Mouse (Mus musculus) telencephalon, adult 2 months (tissue): Measurements from ENCODE around the gene Senp7.
A peak's percentile ranks its signal among the peaks of the same experiment; 100 is the strongest.
"Not testable (repeated sequence)": the region's sequence is repeated elsewhere in the genome, so short reads cannot be mapped to it uniquely, and the experiment has no call there.

Source experiments
- DNase-seq: peaks from one replicate; pipeline ENCODE4 v3.0.0-alpha.2; 2011; ENCODE audit warnings: low read depth, low spot score

Gene Senp7

DNA sequence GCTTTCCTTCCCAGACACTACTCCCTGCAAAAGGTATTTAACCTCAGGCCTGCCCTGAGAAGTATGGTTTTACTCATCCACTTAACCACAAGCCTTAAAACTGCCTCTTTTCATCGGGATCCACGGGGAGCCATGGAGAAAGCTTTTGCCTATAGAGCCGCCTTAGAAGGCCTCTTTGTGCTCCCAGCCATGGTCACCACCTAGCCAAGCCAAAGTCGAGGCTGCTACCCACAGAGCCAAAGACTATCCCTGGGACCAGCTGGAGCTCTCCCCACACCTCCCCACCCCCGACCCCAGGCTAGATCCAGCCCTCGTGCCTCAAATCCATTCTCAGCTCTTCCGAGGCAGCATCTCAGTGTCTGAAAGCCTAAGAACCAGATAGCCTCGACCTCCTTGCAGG lies 18.0 kb downstream of the Senp7 start:
- DNase-seq: no peak

DNA sequence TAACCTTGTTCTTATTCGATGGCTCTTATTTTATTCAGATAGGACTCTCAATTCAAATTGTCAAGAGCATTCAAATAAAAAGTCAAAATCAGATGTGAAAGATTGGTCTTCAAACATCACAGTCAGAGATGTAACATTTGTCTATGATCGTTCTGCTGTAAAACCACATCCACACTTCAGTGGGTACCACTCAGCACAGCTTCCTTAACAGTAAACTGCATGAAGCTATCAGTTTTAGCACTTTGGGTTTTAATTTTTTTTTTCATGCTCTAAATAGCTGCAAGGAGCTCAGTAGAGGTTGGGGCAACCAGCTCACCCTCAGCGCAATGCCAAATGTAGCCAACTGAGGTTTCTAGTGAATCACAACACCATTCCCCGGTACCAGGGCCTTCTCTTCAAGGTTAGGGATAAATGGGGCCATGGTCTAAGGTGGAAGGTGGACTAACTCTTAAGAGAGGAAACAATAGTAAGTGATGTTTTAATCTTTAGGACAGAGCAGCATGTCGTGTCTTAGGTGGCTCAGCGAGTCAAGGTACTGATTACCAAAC lies 20.5 kb downstream of the Senp7 start:
- DNase-seq: no peak

DNA sequence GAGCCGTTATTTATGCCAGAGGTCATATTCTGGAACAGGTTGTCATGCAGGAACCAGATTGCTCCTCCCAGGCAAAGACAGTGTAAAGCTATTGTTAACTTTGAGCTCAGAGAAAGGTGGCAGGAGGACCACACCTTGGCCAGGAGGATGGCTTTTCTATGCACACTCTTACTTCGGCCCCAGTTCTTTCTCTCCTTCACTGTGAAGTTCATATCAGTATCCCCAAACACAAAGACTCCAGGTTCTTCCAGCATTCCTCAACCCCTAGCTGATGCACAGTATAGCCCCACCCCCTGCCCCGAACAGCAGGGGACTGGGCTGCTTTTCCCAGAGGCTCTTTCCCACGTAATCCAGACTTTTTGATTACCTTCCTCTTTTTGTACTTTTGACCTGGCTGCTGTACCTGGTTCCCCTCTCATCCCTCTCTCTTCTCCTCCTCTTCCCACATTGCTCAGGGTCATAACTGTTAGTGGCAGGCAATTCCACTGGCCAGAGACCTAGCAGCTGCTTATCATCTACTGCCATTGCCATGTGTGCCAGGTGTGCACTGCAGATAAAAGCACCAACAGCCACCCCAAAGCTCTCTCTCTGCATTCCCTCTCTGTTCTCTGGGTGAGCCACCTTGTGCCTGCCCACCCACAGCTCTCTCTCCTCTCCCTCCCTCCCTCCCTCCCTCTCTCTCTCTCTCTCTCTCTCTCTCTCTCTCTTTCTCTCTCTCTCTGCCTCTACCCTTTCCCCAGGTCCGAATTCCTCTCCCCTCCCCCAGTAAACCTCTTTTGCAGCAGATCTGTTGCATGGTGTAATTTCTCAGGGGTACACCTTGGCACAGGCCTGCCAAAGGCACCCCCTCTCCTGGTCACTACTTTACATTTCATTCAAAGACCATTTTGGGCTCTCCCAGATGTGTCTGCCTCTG lies 23.4 kb downstream of the Senp7 start:
- DNase-seq: no peak

DNA sequence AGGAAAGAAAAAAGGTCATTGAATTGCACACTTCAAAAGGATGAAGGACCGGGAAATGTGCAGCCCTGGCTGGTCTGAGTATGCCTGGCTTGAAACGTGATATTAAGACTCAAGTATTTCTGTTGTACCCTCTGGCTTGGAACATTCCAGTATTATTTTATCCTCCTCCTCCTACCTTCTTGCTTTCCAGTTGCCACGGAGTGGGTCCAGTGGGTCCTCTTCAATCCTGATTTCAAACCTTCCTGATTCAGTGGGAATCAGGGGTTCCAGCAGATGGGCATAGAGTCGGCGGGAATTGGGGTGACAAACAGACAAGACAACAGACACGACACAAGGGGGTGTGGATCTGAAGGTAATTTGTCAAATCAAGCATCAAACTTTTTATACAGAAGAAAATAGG lies 24.4 kb downstream of the Senp7 start:
- no peak for DNase-seq

DNA sequence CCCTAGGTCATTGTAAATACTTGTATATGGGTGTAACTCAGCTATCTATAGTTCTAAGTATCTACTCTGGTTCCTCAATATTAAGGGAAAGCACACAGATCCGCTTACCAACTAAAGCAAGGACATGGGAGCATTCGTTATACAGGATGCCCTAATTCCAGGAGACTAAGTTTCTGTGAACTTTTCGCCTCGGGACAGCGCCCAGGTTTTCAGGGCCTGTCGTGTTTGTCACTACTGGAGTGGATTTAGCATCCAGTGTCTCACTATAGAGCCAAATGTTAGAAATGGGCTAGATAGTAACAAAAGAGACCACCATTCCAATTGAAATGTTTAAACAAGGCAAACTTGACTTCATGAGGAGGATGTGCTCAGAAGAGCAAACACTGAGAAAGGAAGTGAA lies 25.0 kb downstream of the Senp7 start:
- not testable (repeated sequence) for DNase-seq

DNA sequence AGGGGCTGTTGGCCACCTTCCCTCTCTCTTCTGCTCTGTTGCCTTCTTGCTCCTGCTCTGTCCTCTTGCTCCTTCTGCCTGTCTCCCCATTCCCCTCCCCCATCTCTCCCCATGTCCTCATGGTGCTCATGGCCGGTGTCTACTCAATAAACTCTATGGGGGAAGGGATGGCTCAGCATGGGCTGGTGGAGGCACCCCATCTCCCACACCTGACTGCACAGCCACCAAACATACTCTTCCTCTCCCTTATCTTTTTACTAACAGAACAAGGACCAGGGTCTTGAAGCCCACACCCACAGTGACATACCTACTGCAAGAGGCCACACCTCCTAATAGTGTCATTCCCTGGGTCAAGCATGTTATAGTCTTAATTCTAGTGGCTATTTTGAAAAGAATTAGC lies 26.0 kb downstream of the Senp7 start:
- DNase-seq: no peak

GRCm38 (mm10) chr16:56074565-56074964 lies 26.4 kb downstream of the Senp7 start:
- no peak for DNase-seq

DNA sequence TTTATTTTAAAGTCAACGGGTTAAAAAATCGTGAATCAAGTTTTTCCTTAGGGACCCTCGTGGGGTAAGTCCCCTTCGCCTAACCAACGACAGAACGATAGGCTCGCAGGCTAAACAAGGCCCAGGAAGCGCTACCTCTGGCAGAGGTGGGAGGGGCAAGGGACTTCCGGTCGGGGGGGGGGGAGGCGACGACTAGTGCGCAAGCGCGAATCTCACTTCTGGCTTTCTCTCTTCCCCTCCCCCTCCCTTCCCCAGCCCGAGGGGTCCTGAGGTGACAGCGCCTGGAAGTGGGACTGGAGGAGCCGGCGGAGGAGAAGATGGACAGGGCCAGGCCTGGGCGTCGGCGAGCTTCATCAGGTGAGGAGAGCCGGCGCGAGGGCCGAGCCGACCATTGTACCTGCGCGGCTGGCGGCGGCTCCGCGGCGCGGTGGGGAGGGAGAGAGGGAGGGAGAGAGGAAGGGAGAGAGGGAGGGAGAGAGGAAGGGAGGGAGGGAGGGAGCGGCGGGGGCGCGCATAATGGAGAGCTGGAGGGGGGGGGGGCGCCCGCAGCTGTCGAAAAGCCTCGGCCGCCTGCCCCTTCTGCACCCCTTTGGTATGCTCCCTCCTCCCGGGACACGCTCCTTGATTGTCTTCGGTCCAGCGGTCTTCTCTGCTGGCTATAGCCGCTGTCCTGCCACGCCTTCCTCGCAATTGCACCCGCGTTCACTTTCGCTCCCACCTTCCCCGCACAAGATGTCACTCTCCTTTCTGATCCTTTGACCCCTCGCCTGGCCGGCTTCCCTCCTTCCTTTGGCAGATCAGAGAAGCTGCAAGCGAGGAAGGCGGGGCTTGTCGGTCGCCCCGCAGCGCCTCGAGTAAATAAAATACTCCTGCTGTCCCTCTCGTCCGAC lies 27.3 kb downstream of the Senp7 start:
- DNase-seq: peak; percentile 76

DNA sequence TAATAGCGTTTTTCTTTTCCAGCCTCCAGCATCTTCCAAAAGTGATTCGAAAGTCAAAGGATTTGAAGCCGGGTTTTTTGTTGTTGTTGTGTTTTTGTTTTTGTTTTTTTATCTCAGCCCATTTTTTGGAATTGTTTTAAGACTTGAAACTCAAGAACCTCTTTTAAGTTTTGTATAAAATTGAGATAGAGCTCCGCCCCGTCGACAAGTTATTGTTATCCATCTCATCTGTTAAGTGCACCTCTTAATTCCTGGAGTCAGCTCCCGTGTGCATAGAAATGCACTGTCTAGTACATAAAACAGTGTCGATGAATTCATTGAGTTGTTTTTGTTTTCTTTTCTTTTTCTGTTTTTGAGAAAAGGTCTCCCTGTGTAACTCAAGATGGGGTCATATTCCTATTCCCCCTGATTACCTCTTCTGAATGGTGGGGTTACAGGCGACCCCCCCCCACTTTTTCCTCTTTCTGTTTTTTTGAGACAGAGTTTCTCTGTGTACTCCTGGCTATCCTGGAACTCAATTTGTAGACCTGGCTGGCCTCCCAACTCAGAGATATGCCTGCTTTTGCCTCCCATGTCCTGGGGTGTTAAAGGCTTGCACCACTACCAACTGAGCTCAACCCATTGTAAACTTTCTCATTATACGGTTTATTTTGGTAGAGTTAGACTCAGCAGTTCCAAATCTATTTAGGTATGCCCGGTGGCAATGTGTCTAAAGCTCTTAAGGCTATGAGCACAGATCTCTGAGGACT lies 28.2 kb downstream of the Senp7 start:
- no peak for DNase-seq

- DNase-seq: no peak
Observed at GRCm38 (mm10) chr16:56079419-56079818, 31.3 kb downstream of the Senp7 start.

DNA sequence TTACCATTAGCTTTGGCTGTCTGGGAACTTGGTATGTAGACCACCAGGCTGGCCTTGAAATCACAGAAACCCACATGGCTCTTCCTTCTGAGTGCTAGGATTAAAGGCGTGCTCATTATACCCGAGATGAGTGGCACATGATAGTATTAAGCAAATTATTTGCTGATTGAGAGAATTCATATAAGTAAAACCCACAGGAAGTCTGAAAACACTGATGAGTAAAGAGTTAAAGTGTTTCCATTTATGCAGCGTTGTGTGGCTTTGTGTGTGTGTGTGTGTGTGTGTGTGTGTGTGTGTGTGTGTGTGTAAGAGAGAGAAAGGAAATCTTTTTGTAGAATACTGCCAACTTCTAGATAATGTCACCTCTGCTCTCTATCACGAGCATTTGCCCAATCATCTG lies 33.6 kb downstream of the Senp7 start:
- DNase-seq: no peak

DNA sequence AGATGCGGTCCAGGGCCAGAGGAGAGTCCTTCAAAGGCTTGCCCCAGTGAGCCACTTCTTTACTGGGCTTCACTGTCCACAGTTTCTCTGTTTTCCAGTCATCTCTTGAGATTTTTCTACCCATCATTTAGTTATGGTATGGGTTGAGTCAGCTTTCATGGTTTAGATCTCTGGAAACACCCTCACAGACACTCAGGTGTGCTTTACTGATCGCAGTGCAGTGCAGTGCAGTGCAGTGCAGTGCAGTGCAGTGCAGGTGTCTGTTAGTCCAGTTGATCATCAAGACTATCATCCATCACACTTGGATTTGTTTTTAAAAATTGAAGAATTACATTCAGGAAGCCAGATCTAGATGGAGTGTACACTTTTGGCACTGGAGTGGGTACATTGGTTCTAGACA lies 38.2 kb downstream of the Senp7 start:
- no peak for DNase-seq

GRCm38 (mm10) chr16:56090385-56090784 lies 42.2 kb downstream of the Senp7 start:
- no peak for DNase-seq

DNA sequence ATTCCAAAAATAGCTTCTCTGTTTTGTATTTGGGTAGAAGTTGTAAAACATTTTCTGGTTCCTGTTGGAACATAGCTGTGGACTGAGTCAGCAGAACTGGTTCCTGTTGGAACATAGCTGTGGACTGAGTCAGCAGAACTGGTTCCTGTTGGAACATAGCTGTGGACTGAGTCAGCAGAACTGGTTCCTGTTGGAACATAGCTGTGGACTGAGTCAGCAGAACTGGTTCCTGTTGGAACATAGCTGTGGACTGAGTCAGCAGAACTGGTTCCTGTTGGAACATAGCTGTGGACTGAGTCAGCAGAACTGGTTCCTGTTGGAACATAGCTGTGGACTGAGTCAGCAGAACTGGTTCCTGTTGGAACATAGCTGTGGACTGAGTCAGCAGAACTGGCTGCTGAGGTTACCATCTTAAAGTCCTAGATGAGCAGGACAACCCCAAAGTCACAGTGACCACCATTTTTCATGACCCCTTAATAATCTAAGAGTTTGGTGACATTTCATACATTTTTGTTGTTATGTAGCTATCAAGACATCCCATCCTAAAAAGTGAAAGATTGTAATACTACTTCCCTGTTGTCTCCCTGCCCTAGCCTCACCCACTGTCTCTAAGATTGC lies 48.4 kb downstream of the Senp7 start:
- DNase-seq: not testable (repeated sequence)

GRCm38 (mm10) chr16:56115706-56116105 lies 67.6 kb downstream of the Senp7 start:
- no peak for DNase-seq

DNA sequence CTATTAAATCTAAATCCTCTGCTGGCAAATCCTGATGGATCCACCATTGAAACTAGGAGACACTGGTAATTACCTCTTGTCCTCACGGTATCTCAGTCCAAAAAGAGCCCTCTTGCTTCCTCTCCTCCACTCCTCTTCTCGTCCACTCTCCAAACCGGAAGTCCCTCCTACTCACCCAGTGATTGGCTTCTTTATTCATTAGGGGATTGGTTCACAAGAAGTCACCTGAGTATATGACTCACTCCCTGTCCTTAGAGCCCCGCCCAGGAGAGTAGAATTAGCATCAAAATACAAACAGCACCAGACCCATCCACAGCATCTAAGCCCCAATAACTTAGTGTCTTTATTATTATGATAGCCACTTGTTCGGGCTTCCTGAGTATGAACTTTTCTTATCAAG lies 68.0 kb downstream of the Senp7 start:
- no peak for DNase-seq

- no peak for DNase-seq
Observed at GRCm38 (mm10) chr16:56117327-56118180, 69.4 kb downstream of the Senp7 start.

DNA sequence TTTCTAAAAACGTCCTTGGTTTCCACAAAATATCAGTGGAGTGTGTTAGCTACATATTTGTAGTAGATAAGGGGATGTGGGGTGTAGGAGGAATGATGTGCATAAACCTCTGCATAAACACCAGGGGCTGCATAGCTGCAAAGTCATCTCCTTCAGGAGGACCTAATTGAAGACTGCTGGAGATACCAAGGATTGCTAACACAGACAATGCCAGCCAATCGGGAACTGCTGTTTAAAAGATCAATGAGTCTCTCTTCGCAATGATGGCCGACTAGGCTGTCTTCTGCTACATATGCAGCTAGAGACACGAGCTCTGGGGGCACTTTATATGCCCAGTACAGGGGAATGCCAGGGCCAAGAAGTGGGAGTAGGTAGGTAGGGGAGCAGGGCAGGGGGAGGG lies 74.4 kb downstream of the Senp7 start:
- DNase-seq: no peak

- no peak for DNase-seq
Observed at GRCm38 (mm10) chr16:56124045-56124444, 75.9 kb downstream of the Senp7 start.

DNA sequence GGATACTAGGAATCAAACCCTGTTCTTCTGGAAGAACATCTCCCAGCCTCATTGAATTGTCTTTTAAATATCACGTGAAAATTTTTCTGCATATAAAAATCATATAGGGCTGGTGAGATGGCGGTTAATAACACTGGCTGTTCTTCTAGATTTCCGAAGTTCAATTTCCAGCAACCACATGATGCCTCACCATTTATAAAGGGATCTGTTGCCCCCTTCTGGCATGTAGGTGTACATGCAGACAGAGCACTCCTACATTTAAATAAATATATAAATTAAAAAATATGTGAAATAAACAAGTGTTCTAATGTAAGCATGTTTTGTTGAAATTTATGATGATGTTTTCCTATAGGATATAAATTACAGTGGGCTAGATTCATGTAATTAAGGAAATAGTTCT lies 83.5 kb downstream of the Senp7 start:
- peak; percentile 16 for DNase-seq
